Mouse (Mus musculus): ENCODE results near the gene Adgrf1.

The Adgrf1 gene

GRCm38 (mm10) chr17:43270161-43270560 lies at the start of gene Adgrf1:
Adgrf1 (plus strand) TSS chr17:43270329.
- TF ChIP-seq GATA4 (IDR thresholded peaks at IDR 0.05; ENCODE audit: insufficient replicate concordance, low read length), result no peak

GRCm38 (mm10) chr17:43226101-43226500 lies 44.0 kb upstream of the Adgrf1 start:
- no peak for TF ChIP-seq GATA4 (IDR thresholded peaks at IDR 0.05; ENCODE audit: insufficient replicate concordance, low read length)

GRCm38 (mm10) chr17:43229621-43230513 lies 40.3 kb upstream of the Adgrf1 start:
- no peak for TF ChIP-seq GATA4 (IDR thresholded peaks at IDR 0.05; ENCODE audit: insufficient replicate concordance, low read length)

GRCm38 (mm10) chr17:43230821-43231220 lies 39.3 kb upstream of the Adgrf1 start:
- TF ChIP-seq GATA4 (IDR thresholded peaks at IDR 0.05; ENCODE audit: insufficient replicate concordance, low read length), result no peak

- no peak for TF ChIP-seq GATA4 (IDR thresholded peaks at IDR 0.05; ENCODE audit: insufficient replicate concordance, low read length)
Measured at GRCm38 (mm10) chr17:43232769-43233168, 37.4 kb upstream of the Adgrf1 start.

GRCm38 (mm10) chr17:43236656-43237250 lies 33.4 kb upstream of the Adgrf1 start:
- no peak for TF ChIP-seq GATA4 (IDR thresholded peaks at IDR 0.05; ENCODE audit: insufficient replicate concordance, low read length)

- TF ChIP-seq GATA4 (IDR thresholded peaks at IDR 0.05; ENCODE audit: insufficient replicate concordance, low read length), result no peak
Measured at GRCm38 (mm10) chr17:43239035-43239434, 31.1 kb upstream of the Adgrf1 start.

GRCm38 (mm10) chr17:43241134-43241533 lies 29.0 kb upstream of the Adgrf1 start:
- no peak for TF ChIP-seq GATA4 (IDR thresholded peaks at IDR 0.05; ENCODE audit: insufficient replicate concordance, low read length)

- no peak for TF ChIP-seq GATA4 (IDR thresholded peaks at IDR 0.05; ENCODE audit: insufficient replicate concordance, low read length)
Measured at GRCm38 (mm10) chr17:43242609-43243008, 27.5 kb upstream of the Adgrf1 start.

- no peak for TF ChIP-seq GATA4 (IDR thresholded peaks at IDR 0.05; ENCODE audit: insufficient replicate concordance, low read length)
Measured at GRCm38 (mm10) chr17:43245364-43245763, 24.8 kb upstream of the Adgrf1 start.

GRCm38 (mm10) chr17:43247245-43247644 lies 22.9 kb upstream of the Adgrf1 start:
- TF ChIP-seq GATA4 (IDR thresholded peaks at IDR 0.05; ENCODE audit: insufficient replicate concordance, low read length), result no peak

- TF ChIP-seq GATA4 (IDR thresholded peaks at IDR 0.05; ENCODE audit: insufficient replicate concordance, low read length), result no peak
Measured at GRCm38 (mm10) chr17:43249645-43250044, 20.5 kb upstream of the Adgrf1 start.

- no peak for TF ChIP-seq GATA4 (IDR thresholded peaks at IDR 0.05; ENCODE audit: insufficient replicate concordance, low read length)
Measured at GRCm38 (mm10) chr17:43251249-43252125, 18.6 kb upstream of the Adgrf1 start.

- TF ChIP-seq GATA4 (IDR thresholded peaks at IDR 0.05; ENCODE audit: insufficient replicate concordance, low read length), result no peak
Measured at GRCm38 (mm10) chr17:43252846-43253245, 17.3 kb upstream of the Adgrf1 start.

- TF ChIP-seq GATA4 (IDR thresholded peaks at IDR 0.05; ENCODE audit: insufficient replicate concordance, low read length), result no peak
Measured at GRCm38 (mm10) chr17:43254261-43254660, 15.9 kb upstream of the Adgrf1 start.

Data from liver, adult (tissue).